Mouse (Mus musculus): ENCODE results near the gene Fbxw2.
"Not testable (repeated sequence)": the region's sequence is repeated elsewhere in the genome, so short reads cannot be mapped to it uniquely, and the experiment has no call there.

Fbxw2 gene

GRCm38 (mm10) chr2:34825827-34826459 lies at the start of gene Fbxw2:
Fbxw2 (minus strand) TSS chr2:34826311.
- DNase-seq (ENCODE audit: low read depth, low spot score) = peak; percentile 93

- no peak for DNase-seq (ENCODE audit: low read depth, low spot score)
These were observed 48.8 kb upstream of the Fbxw2 start, which contains the start of gene Psmd5 for GRCm38 (mm10) chr2:34874816-34875345. Psmd5 (minus strand) TSS chr2:34874968.

DNA sequence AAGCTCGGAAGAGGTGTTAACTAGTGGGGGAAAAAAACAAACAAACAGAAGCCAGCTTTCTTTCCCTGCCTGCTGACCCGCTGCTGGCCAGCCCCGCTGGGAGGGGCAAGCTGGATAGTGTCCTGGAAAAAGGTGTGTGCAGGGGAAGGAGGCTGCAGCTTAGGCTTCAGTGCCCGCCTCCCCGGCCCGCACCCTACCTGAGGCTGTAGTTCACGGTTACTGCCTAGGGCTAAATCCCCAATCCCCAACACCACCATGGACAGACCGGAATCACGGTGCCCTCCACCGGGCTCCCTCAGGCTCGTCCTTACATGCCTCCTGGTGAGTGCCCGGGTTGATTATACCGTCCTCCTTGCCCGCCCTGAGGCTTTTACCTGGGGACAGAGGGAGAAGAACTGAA lies 48.2 kb upstream of the Fbxw2 start, which contains the start of gene Cutal:
TSS of gene Cutal (plus strand) at position 126 of the 400 bp plus-strand sequence.
- no peak for DNase-seq (ENCODE audit: low read depth, low spot score)

- peak; percentile 100 for DNase-seq (ENCODE audit: low read depth, low spot score)
These were observed 44.7 kb upstream of the Fbxw2 start for GRCm38 (mm10) chr2:34870520-34871474.

- no peak for DNase-seq (ENCODE audit: low read depth, low spot score)
These were observed 43.6 kb upstream of the Fbxw2 start for GRCm38 (mm10) chr2:34869680-34870079.

- DNase-seq (ENCODE audit: low read depth, low spot score) = no peak
These were observed 31.6 kb upstream of the Fbxw2 start for GRCm38 (mm10) chr2:34857728-34858127.

GRCm38 (mm10) chr2:34855265-34855664 lies 29.2 kb upstream of the Fbxw2 start:
- DNase-seq (ENCODE audit: low read depth, low spot score) = no peak

DNA sequence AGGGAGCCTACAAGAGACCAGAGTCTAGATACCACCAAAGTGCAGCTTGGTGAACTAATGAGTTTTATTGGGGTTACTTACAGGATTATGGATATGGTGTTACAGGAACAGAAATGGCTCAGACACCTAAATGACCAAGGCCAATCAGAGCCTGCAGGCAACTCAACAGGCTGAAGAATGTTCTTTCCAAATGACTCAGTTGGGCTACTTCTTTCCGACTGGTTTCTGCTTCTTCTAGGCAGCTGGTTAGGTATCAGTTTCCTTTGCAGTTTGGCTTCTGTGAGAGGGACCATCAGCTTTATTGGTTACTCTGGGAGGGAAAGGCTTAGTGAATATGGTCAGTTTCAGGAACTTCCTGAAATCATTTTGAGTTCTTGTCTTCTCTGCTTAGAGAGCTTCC lies 21.6 kb upstream of the Fbxw2 start:
- no peak for DNase-seq (ENCODE audit: low read depth, low spot score)

- DNase-seq (ENCODE audit: low read depth, low spot score) = no peak
These were observed 17.3 kb upstream of the Fbxw2 start for GRCm38 (mm10) chr2:34843211-34843939.

- no peak for DNase-seq (ENCODE audit: low read depth, low spot score)
These were observed 15.6 kb upstream of the Fbxw2 start for GRCm38 (mm10) chr2:34841706-34842105.

DNA sequence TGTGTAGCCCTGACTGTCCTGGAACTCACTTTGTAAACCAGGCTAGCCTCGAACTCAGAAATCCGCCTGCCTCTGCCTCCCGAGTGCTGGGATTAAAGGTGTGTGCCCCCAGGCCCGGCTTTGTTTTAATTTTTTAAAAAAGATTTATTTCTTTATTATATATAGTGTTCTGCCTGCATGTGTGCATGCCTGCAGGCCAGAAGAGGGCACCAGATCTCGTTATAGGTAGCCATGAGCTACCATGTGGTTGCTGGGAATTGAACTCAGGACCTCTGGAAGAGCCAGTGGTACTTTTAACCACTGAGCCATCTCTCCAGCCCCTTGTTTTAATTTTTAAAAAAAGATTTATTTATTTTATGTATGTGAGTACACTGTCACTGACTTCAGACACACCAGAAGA lies 14.0 kb upstream of the Fbxw2 start:
- DNase-seq (ENCODE audit: low read depth, low spot score) = not testable (repeated sequence)

DNA sequence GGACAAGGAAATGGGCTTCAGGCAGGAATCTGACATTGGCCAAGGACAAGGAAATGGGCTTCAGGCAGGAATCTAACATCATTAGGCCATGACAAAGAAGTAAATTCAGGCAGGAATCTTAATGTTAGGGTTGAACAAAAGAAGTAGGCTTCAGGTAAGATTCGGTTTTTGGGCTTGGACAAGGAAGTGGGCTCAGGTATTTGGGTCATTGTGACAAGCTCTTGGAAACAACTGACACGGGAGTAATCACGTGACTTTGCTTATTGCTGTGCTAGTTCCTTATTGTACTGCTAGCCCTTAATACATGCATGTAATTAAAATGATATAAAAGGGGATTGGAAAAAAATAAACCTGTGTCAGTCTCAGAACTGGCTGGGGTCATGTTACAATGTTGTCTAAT lies 9.6 kb upstream of the Fbxw2 start:
- DNase-seq (ENCODE audit: low read depth, low spot score) = no peak

DNA sequence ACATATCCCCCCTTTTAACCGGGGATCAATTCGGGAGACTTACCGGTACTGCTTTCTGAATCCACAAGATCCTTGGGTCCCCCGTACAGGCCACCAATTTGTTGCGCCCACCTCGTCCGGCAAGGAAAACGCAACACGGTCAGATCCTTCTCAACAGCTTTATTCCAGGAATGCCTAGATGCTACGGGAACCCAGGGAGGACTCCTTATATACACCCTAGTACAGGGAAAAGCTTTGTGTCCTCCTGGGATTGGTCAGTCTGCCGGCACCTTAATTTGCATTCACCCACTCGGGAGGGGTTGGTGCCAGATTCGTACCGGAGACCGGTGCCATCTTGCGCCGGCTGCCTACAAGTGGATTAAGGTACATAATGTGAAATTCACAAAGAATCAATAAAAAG lies 7.5 kb upstream of the Fbxw2 start:
- no peak for DNase-seq (ENCODE audit: low read depth, low spot score)

GRCm38 (mm10) chr2:34832766-34833457 lies 6.8 kb upstream of the Fbxw2 start, which contains the start of gene Gm34653:
Gm34653 (plus strand) TSS chr2:34833007.
- not testable (repeated sequence) for DNase-seq (ENCODE audit: low read depth, low spot score)

DNA sequence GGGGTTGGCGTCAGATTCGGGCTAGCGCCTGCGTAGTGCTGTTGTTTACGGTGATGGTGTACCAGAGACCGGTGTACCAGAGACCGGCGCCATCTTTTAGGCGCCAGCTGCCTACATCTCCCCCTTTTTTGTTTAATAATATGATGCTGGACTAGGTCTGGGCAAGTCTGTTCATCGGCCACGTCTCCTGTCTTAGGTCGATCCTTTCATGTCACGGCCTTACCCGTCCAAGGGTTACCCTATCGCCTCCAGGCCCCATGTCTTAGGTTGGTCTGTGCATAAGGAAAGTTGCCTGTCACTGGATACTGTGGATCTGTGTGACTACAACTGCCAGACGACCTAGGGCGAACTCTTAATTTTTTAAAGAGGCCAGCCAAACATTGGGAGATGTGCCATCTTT lies 4.0 kb upstream of the Fbxw2 start:
- not testable (repeated sequence) for DNase-seq (ENCODE audit: low read depth, low spot score)

GRCm38 (mm10) chr2:34828026-34828425 lies 1.9 kb upstream of the Fbxw2 start:
- DNase-seq (ENCODE audit: low read depth, low spot score) = no peak

DNA sequence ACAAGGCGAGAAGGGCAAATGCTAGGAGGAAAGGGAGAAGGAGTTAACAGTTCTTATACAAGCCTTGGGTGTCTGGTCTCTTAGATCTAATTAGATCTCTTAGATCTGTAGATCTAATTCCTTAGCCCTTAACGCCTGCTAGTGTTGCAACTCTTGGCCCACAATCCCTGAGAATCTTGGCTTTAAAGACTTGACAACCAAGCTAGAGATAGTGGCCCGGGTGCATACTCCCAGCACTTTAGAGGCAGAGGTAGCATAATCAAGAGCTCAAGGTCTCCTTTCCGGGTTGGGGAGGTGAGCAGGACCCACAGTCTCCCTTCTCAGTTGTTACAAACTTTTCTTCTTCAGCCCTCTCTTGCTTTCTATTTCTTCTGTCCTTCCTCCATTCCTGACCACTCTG lies 1.5 kb upstream of the Fbxw2 start:
- no peak for DNase-seq (ENCODE audit: low read depth, low spot score)

- DNase-seq (ENCODE audit: low read depth, low spot score) = no peak
These were observed 535 bp upstream of the Fbxw2 start for GRCm38 (mm10) chr2:34826460-34827231.

DNA sequence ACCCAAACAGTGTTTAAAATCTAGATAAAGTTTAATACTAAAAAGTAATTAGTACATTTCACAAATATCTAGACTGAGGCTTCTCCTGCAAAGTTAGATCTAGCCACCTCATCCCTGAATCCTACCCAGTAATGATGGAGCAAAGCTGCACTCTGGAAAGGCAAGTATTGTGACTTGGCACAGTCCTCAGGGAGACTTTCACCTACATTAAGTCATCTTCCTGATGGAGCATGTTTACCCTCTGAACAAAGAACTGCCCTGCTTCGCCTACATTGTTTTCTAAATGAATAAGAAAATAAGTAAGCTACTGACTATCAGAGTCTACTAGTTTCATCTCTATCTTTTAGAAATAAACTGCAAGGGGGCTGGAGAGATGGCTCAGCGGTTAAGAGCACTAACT lies 7.6 kb downstream of the Fbxw2 start:
- DNase-seq (ENCODE audit: low read depth, low spot score) = no peak

- DNase-seq (ENCODE audit: low read depth, low spot score) = not testable (repeated sequence)
These were observed 10.2 kb downstream of the Fbxw2 start for GRCm38 (mm10) chr2:34815893-34816292.

Data from mesoderm, embryonic 11.5 days (tissue).